Mouse (Mus musculus): ENCODE measurements around the gene Smg7.

The Smg7 gene

GRCm38 (mm10) chr1:152901765-152902664, at the start of gene Smg7:
TSS of gene Smg7 (minus strand) at chr1:152902646.
- peak; percentile 20 for DNase-seq

- DNase-seq: no peak
These were observed 40.5 kb upstream of the Smg7 start for GRCm38 (mm10) chr1:152942977-152943376.

- DNase-seq: no peak
These were observed 33.9 kb upstream of the Smg7 start for GRCm38 (mm10) chr1:152936365-152936764.

GRCm38 (mm10) chr1:152935476-152935875, 33.0 kb upstream of the Smg7 start:
- no peak for DNase-seq

- no peak for DNase-seq
These were observed 31.5 kb upstream of the Smg7 start for GRCm38 (mm10) chr1:152933962-152934361.

GRCm38 (mm10) chr1:152921786-152922185, 19.3 kb upstream of the Smg7 start:
- no peak for DNase-seq

GRCm38 (mm10) chr1:152917626-152918025, 15.2 kb upstream of the Smg7 start:
- no peak for DNase-seq

GRCm38 (mm10) chr1:152916936-152917335, 14.5 kb upstream of the Smg7 start:
- DNase-seq: no peak

- no peak for DNase-seq
These were observed 13.3 kb upstream of the Smg7 start for GRCm38 (mm10) chr1:152915766-152916165.

- DNase-seq: no peak
These were observed 11.3 kb upstream of the Smg7 start for GRCm38 (mm10) chr1:152913483-152914460.

- peak; percentile 93 for DNase-seq
These were observed 2.0 kb upstream of the Smg7 start for GRCm38 (mm10) chr1:152904469-152904868.

- no peak for DNase-seq
These were observed 1.2 kb upstream of the Smg7 start for GRCm38 (mm10) chr1:152903591-152904135.

GRCm38 (mm10) chr1:152902665-152903516, 445 bp upstream of the Smg7 start:
- peak; percentile 96 for DNase-seq

GRCm38 (mm10) chr1:152901419-152901764, 1.1 kb downstream of the Smg7 start:
- DNase-seq: no peak

GRCm38 (mm10) chr1:152888086-152888485, 14.4 kb downstream of the Smg7 start:
- DNase-seq: peak; percentile 68

- peak; percentile 75 for DNase-seq
These were observed 31.4 kb downstream of the Smg7 start for GRCm38 (mm10) chr1:152871031-152871430.

- DNase-seq: peak; percentile 92
These were observed 32.5 kb downstream of the Smg7 start for GRCm38 (mm10) chr1:152869901-152870300.

GRCm38 (mm10) chr1:152846856-152847255, 55.6 kb downstream of the Smg7 start:
- DNase-seq: no peak

- no peak for DNase-seq
These were observed 57.2 kb downstream of the Smg7 start for GRCm38 (mm10) chr1:152845211-152845730.

- DNase-seq: no peak
These were observed 57.8 kb downstream of the Smg7 start for GRCm38 (mm10) chr1:152844634-152845033.

- no peak for DNase-seq
These were observed 61.4 kb downstream of the Smg7 start for GRCm38 (mm10) chr1:152841057-152841456.

- DNase-seq: no peak
These were observed 62.1 kb downstream of the Smg7 start for GRCm38 (mm10) chr1:152840343-152840742.

All from kidney, adult 9 months (tissue).